Mouse (Mus musculus): Measurements from ENCODE around the gene Rab11fip5.

The Rab11fip5 gene

DNA sequence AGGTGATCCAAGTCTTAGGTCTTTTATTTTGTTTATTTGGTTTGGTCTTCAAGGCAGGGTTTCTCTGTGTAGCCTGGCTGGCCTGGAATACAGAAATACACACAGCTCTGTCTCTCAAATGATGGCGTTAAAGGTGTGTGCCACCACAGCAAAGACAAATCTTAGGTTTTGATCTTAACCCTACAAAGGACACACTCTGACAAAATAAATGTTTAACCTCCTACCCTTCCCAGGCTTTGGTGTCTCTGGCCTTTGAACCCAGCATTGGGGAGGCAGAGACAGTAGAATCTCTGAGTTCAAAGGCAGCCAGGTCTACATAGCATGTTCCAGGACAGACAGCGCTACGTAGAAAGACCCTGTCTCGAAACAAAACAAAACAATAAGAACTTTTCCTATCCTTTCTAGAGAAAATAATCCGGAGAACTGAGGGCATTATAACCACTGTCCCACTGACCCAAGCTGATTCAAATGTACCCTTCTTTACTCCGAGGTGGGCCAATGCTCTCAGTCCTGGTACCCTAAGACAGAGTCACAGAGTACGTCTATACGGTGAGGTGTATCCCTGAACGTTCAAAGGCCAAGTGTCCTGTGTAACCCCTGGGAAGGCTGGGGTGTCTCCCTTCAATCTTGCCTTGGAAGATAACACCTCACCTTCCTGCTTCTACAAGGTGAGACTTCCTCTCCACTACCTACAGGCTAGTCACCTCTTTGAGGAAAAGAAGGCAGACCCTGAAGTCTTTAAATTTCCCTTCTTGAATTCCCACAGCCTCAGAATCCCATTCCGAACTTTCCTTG, 1.2 kb downstream of the Rab11fip5 start:
- DNase-seq (ENCODE audit: low read depth, low spot score) = no peak

DNA sequence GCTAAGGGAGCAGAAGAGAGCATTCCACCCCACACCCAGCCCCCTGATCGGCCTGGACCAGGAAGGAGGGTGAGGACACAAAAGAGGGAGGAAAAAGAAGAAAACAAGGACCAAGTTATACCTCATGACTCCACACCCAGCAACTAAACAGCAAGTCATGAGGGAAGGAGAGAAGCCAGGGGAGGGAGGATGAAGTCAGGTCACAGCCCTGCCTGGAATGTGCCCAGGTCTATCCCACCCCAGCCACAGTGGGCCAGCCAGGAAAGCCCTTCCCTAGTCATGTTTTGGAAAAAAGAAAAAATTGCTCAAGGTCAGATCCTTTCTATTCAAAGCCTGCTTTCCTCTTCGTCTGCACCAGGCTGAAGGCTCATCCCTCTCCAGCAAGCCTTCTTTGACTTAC, 1.9 kb downstream of the Rab11fip5 start:
- DNase-seq (ENCODE audit: low read depth, low spot score) = no peak

DNA sequence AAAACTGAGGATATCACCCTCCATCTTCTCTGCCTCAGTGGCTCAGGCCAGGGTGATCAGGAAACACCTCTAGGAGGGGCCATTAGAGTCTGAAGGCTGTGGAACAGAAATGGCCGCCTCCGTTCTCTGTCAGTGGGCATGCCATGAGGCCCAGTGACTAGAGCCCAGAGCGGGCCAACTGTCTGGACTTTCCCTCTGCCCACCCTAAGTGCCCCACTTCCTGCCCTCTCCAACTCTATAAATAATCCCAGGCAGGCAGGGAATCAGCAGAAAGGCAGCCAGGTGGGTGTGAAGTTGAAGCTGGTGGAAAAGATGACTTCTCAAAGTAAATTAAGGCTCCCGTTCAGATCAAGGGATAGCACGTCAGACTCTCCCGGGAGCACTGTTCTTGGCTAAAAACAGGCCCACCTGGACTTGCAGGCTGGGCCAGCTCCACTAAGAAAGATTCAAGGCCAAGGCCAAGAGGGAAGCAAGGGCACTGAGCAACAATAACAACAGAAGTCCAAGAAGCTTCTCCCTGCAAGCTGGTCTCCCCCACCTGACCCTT, 2.5 kb downstream of the Rab11fip5 start:
- peak; percentile 39 for DNase-seq (ENCODE audit: low read depth, low spot score)

DNA sequence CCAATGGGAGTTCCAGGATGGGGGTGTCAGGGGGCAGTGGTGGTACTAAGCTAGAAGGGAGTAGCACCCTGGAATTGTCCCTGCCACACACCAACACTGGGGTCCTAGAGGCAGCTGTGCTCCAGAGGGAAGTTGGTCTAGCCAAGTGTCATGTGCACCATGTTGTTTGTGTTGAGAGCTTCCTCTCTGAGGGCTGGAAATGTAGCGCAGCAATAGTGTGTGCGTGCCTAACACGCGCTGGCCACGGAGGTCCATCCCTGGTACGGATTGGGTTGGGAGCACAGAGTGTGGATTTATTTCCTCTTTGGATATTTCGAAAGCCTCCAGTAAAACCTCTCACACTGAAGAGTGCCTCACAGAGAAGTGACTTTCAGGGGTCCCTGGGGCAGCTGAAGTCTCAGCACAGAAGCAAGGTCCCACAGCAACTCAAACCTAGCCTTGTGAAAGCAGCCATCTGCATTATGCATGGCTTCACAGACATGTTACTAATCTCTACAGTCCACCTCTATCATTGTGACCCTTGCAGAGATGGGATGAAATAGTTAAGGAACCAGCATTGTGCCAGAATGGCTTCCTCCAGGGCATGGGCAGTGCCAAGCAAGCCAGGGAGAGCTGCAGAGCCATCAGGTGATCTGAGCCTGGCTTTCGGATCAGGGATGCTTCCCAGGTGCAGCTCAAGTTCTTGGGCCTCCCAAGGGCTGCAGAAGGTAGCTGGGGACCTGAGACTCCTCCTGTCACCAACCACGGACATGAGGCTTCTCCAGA, 3.6 kb downstream of the Rab11fip5 start:
- DNase-seq (ENCODE audit: low read depth, low spot score) = peak; percentile 28

DNA sequence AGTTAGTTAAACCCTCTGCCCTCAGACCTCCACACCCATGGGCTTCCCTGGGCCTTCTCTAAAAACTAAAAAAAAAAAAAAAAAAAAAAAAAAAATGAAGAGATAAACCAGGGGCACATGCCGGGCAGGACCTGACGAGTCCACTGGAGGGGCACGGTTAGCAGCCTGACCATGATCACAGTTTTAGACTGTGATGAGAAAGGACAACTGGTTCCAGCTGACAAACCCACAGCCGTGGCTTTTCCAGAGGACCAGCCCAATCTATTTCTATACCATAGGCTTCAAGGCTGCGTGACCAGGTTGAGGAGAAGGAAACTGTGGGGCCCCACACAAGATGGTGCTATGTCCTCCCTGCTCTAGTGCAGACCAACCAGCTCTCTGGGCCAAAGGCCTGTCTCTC, 4.4 kb downstream of the Rab11fip5 start:
- no peak for DNase-seq (ENCODE audit: low read depth, low spot score)

DNA sequence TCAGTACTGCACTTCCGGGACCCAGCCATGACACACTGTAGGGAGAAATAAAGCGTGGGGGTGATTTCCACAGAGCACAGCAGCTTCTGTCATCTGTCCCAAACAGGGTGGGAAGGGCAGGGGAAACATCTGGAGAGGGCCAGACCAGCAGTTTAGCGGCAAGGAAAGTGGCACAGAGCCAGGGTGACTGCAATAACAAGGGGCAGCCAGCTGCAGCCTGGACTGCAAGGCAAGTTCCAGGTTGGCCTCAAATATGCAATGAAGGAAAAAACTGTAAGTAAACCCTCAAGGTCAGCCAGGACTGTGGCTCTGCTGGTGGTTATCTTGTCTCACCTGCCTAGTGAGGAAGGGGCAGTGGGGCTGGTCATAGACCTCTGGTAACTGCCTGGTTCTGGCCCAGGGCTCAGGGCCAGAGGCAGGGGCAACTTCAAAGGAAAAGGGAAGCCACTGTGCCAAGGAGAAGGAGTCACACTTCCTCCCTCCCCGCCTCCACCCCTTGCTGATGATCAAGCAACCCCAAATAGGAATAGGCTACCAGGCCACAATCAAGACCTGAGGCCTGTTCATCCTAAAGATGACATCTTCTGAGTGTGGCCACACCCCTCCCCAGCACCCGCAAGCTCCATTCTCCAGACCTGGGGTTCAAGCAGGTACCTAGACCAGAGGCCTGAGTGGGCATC, 5.1 kb downstream of the Rab11fip5 start:
- peak; percentile 51 for DNase-seq (ENCODE audit: low read depth, low spot score)

DNA sequence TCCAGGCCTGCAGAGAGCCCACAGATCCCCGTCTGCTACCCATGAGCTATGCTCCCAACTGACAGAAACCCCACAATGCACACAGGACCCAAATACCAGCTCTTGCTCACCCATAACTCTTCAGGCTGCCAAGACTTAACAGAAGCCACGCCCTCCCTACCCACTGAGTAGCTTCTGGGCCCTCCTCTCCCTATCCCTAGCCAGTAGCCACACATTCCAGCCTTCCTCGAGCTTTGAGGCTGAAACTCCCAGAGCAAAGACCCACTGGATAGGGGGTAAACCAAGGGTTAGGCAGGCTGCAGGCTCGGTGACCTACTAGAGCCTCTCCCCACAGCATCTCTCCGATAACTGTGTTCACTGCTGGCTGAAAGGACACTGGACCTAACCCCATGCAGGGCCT, 5.7 kb downstream of the Rab11fip5 start:
- no peak for DNase-seq (ENCODE audit: low read depth, low spot score)

DNA sequence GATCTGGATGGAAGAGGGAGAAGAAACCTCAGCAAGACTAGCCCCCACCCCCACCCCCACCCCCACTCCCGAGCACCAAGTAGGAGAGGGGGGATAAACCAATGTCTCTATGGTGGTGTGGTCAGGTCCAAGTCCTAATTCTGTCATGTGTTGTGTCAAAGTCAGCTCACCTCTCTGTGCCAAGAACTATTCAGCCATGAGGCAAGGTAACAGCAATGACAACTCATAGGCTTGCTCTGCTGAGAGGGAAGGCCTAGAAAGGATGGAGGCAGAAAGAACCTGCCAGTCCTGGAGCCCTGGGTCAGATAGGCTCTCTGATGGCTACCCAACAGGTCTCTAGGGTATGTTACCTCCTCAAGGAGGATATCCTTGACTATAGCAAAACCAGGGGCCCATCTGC, 6.3 kb downstream of the Rab11fip5 start:
- no peak for DNase-seq (ENCODE audit: low read depth, low spot score)

DNA sequence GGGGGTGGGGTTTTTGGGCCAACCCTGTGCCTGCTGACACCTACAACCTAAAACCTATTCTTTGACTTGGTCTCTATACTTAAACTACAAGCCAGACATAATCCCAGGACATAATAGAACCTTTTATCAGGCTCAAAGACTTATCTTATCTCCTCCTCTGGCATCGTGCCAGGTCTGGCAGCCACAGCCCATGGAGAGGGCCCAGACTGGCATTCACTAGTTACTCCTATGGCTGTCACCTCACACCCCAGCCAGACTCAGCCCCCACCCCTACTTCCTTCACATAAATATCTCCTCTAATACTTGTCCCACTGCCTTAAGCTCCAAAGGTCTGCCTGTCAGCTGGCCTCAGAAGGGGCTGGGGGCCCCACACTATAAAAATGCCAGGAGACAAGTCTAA, 8.0 kb downstream of the Rab11fip5 start:
- DNase-seq (ENCODE audit: low read depth, low spot score) = no peak

DNA sequence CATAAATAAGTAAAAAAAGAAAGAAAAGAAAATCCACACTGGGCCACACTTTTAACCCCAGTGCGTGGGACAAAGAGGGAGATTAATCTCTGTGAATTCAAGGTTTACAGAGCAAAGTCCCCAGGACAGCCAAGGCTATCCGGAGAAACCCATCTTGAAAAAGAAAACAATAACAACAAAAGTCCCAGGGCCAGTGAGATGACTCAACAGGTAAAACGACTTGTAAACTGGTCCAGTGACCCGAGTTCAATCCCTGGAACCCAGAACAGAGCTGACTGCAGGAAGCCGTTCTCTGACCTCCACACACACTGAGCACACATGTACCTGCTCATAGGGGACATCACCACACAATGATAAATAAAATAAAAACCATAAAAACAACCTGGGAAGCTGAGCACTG, 10.0 kb downstream of the Rab11fip5 start:
- no peak for DNase-seq (ENCODE audit: low read depth, low spot score)

DNA sequence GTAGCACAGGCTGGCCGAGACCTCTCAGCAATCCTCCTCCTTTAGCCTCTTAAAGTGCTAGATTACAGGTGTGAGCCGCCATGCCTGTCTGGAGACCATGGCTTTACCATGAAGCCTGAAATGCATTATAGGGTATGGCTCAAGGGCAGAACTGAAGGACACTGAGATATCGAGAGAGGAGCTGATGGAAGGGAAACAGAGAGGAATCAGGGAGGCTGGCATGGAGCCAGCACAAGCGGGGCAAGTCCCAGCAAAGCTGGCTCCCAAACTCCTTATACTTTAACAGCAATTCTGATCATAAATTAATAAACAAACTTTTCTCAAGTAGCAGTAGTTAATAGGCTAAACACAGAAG, 10.6 kb downstream of the Rab11fip5 start:
- no peak for DNase-seq (ENCODE audit: low read depth, low spot score)

DNA sequence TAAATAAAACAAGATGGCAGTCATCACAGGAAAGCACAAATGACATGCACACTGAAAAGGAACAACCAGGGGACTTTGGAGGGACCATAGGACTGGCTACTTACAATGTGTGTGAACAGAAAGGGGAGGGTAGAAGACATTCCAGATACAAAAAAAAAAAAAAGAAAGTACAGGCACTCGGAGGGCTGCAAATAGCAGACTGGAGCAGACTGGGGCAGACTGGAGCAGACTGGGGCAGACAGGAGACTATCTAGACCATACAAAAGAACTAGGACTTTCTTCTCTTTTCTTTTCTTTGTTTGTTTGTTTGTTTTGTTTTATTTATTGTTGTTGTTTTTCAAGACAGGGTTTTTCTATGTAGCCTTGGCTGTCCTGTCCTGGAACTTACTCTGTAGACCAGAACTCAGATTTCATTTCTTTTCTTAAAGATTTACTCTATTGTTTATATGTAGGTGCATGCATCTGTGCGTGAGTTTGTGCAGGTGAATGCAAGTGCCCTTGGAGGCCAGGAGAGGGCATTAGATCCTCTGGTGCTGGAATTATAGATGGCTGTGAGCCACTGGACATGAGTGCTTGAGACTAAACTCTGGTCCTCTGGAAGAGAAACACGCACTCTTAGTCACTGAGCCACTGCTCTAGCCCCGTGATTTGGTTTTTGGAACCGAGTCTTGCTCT, 11.1 kb downstream of the Rab11fip5 start:
- no peak for DNase-seq (ENCODE audit: low read depth, low spot score)

DNA sequence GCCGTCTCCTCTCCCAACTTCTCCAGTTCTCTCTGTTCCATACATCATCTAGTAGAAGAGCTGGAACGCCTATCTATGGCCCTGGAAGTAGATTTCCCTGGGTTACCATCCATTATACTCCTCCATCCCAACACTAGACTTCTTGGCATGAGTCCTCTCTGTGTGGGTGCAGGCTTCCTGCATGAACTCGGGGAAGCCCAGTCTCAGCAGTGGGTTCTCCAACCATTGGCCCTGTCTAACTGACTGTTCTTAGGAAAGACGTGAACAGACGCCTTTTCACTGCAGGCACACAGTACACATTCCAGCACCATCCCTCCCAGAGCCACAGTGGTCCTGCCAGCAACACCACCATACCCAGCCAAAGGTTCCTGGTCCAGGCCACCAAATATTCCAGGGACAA, 11.8 kb downstream of the Rab11fip5 start:
- peak; percentile 66 for DNase-seq (ENCODE audit: low read depth, low spot score)

DNA sequence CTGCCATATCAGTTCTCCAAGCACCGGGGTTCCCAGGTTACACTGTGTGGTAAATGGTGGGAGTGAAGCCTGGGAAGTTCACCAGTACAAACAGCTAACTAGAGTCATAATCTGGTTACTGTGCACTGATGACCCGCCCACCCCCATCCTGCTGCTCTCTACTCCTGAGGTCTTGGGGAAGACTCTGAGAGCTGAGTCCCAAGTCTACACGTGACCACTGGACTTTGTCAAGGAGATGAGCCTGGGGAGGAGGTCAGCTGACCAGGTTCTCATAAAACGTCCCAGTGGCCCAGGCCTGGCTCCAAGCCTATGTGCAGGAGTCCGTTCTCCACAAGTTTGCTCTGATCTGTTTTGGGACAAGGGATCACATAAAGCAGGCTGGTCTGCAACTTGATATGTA, 14.1 kb downstream of the Rab11fip5 start:
- no peak for DNase-seq (ENCODE audit: low read depth, low spot score)

DNA sequence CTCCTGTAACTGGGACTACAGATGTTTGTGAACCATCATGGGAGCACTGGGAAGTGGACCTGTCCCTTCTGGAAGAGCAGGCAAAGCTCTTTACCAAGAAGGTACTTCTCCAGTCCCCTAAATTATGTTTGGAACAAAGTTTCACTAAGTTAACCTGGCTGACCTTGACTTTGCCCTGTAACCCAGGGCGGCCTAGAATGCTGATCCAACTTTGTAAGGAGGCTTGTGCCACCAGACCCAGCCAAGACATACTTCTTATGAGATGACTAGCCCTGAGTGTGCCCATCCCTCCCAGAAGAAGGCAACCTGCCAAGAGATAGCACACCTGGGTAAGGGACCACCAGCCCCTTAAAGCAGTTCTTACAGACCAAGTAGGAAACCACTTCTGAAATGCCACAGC, 15.6 kb downstream of the Rab11fip5 start:
- no peak for DNase-seq (ENCODE audit: low read depth, low spot score)

DNA sequence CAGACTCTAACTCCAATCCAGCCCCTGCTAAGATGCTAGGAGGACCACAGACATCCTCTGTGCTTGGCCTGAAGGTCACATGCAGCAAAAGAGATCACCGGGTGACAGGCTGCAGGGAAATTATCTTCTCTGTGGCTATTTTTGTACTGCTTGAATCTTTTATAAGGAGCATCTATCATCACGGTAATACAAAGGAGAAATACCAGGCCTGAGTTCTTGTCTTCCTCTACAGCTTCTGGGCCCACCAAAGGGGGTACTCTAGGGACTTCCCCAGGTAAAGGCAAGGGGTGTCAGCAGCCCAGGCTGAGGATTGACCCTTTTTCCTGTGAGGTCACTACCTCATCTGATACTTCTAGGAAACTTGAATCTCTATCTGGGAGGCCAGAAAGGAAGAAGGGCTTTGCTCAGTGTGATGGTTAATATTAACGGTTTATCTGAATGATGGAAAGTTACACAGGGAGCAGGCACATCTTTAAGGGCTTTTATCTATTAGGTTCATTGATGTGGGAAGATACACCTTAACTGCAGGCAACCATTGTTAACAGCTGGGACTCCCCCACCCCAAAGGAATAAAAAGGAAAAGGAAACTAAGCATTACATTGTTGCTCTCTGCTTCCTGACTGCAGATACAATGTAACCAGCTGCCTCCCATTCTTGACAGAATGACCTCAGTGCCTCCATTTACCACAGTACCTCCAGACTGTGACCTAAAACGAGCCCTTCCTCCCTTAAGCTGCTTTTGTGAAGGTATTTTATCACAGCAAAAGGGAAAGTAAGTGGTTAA, 17.6 kb downstream of the Rab11fip5 start:
- DNase-seq (ENCODE audit: low read depth, low spot score) = no peak

DNA sequence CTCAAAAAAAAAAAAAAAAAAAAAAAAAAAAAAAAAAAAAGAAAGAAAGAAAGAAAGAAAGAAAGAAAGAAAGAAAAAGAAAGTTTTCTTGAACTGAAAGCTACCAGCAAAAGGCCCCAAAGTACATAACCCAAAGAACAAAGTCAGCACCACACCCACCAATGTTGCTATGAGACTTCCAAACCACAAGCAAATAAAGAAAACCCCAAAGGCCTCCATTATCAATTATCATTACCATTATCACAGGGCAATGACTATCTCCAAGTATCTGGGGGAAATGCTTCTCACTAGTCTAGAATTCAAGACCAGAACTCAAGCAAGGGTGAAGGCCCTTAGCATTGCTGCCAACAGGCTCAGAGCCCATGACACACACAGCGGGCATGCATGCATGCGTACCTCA, 18.7 kb downstream of the Rab11fip5 start:
- no peak for DNase-seq (ENCODE audit: low read depth, low spot score)

DNA sequence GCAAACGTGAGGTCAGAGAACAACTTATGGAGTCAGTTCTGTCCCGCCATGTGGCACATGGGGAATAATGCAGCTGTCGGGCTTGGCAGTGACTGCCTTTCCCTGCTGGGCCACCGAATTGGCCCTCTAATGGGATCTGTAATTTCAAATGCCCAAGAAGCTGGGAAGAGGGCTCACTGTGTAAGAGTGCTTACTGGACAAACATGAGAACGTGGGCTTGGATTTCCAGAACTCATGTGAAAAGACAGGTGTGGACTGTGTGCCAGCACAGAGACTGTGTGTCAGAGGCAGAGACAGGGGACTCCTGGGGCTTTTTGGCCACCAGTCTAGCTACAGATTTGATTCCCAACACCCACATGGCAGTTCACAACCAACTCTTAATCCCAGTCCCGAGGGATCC, 19.7 kb downstream of the Rab11fip5 start:
- DNase-seq (ENCODE audit: low read depth, low spot score) = peak; percentile 61

DNA sequence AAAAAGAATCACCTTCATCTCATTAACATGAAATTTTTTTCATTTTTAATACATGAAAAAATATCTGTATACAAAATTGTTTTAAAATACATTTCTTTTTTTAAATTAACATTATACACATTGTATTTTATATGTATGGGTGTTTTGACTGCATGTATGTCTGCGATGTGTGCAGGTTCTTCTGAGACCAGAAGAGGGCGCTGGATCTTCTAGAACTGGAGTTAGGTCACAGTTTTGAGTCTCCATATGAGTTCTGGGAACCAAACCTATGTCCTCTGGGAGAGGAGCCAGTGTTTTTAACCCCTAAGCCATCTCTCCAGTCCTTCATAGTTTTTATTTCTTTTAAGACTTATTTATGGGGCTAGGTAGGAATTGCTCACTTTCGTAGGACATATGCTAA, 20.7 kb downstream of the Rab11fip5 start:
- DNase-seq (ENCODE audit: low read depth, low spot score) = no peak

DNA sequence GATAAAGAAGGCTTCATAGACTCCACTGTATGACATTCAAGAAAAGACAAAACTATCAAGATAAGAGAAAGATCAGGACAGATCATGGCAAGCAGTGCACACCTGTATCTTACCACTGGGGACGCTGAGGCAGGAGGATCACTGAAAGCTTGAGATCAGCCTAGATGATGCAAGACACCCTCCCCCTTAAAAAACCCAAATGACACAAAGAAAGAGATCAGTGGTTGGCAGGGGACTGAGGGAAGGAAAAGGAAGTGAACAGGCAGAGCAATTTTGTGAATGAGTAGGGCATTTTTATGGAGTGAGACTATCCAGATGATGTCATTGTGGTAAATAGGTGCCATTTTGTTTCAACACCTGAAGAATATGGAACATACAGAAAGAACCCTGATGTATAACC, 24.3 kb downstream of the Rab11fip5 start:
- no peak for DNase-seq (ENCODE audit: low read depth, low spot score)

DNA sequence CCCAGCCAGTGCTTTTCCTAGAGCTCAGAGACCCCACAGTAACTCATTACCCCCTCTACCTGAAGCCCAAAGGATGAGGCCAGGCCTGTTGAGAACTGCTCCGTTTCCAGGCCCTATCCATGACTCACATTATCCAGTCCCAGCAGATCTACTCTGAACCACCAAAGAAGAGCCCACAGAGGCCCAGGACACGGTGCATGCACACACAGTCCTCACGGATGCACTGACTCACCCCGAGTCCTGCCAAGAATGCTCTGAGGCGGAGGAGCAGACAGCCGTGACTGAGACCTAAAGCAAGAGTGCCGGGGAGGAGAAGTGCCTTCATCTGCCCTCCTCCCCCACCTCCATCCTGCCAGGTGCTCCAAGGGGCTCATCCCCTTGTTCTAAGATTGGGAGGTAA, 25.2 kb downstream of the Rab11fip5 start:
- DNase-seq (ENCODE audit: low read depth, low spot score) = peak; percentile 92
